Mouse (Mus musculus): Measurements from ENCODE around the gene Tspan18.

Gene Tspan18

GRCm38 (mm10) chr2:93333817-93334731, at the start of gene Tspan18:
Gene Tspan18 (minus strand): TSS chr2:93334505.
- peak; percentile 20 for DNase-seq (ENCODE audit: low read depth, low spot score)

GRCm38 (mm10) chr2:93383831-93384230, 49.5 kb upstream of the Tspan18 start:
- no peak for DNase-seq (ENCODE audit: low read depth, low spot score)

GRCm38 (mm10) chr2:93380680-93381089, 46.4 kb upstream of the Tspan18 start:
- DNase-seq (ENCODE audit: low read depth, low spot score), result no peak

- no peak for DNase-seq (ENCODE audit: low read depth, low spot score)
Observed at GRCm38 (mm10) chr2:93377797-93378196, 43.5 kb upstream of the Tspan18 start.

GRCm38 (mm10) chr2:93377157-93377556, 42.9 kb upstream of the Tspan18 start:
- no peak for DNase-seq (ENCODE audit: low read depth, low spot score)

- DNase-seq (ENCODE audit: low read depth, low spot score), result no peak
Observed at GRCm38 (mm10) chr2:93372872-93373271, 38.6 kb upstream of the Tspan18 start.

GRCm38 (mm10) chr2:93372097-93372571, 37.8 kb upstream of the Tspan18 start:
- no peak for DNase-seq (ENCODE audit: low read depth, low spot score)

- DNase-seq (ENCODE audit: low read depth, low spot score), result no peak
Observed at GRCm38 (mm10) chr2:93368954-93369353, 34.6 kb upstream of the Tspan18 start.

GRCm38 (mm10) chr2:93367962-93368361, 33.7 kb upstream of the Tspan18 start:
- DNase-seq (ENCODE audit: low read depth, low spot score), result no peak

GRCm38 (mm10) chr2:93365411-93365810, 31.1 kb upstream of the Tspan18 start:
- DNase-seq (ENCODE audit: low read depth, low spot score), result no peak

- DNase-seq (ENCODE audit: low read depth, low spot score), result no peak
Observed at GRCm38 (mm10) chr2:93364951-93365350, 30.6 kb upstream of the Tspan18 start.

- DNase-seq (ENCODE audit: low read depth, low spot score), result no peak
Observed at GRCm38 (mm10) chr2:93361454-93361853, 27.1 kb upstream of the Tspan18 start.

- no peak for DNase-seq (ENCODE audit: low read depth, low spot score)
Observed at GRCm38 (mm10) chr2:93360310-93360709, 26.0 kb upstream of the Tspan18 start.

GRCm38 (mm10) chr2:93357391-93357790, 23.1 kb upstream of the Tspan18 start:
- DNase-seq (ENCODE audit: low read depth, low spot score), result no peak

GRCm38 (mm10) chr2:93355845-93356244, 21.5 kb upstream of the Tspan18 start:
- no peak for DNase-seq (ENCODE audit: low read depth, low spot score)

- no peak for DNase-seq (ENCODE audit: low read depth, low spot score)
Observed at GRCm38 (mm10) chr2:93354621-93355020, 20.3 kb upstream of the Tspan18 start.

GRCm38 (mm10) chr2:93353725-93354124, 19.4 kb upstream of the Tspan18 start:
- DNase-seq (ENCODE audit: low read depth, low spot score), result no peak

- DNase-seq (ENCODE audit: low read depth, low spot score), result no peak
Observed at GRCm38 (mm10) chr2:93352915-93353685, 18.8 kb upstream of the Tspan18 start.

- DNase-seq (ENCODE audit: low read depth, low spot score), result no peak
Observed at GRCm38 (mm10) chr2:93351352-93351751, 17.0 kb upstream of the Tspan18 start.

GRCm38 (mm10) chr2:93347018-93347417, 12.7 kb upstream of the Tspan18 start:
- no peak for DNase-seq (ENCODE audit: low read depth, low spot score)

GRCm38 (mm10) chr2:93346609-93347008, 12.3 kb upstream of the Tspan18 start:
- DNase-seq (ENCODE audit: low read depth, low spot score), result no peak

- no peak for DNase-seq (ENCODE audit: low read depth, low spot score)
Observed at GRCm38 (mm10) chr2:93345663-93346268, 11.5 kb upstream of the Tspan18 start.
